Mouse (Mus musculus): Measurements from ENCODE around the gene Nudt1.
"Not testable (repeated sequence)": the region's sequence is repeated elsewhere in the genome, so short reads cannot be mapped to it uniquely, and the experiment has no call there.

Nudt1 gene

GRCm38 (mm10) chr5:140345244-140345643 is 23.8 kb downstream of the Nudt1 start:
- DNase-seq, result no peak

GRCm38 (mm10) chr5:140346050-140346449 is 24.6 kb downstream of the Nudt1 start:
- no peak for DNase-seq

- DNase-seq, result no peak
Measured at GRCm38 (mm10) chr5:140349882-140350281, 28.4 kb downstream of the Nudt1 start.

- peak; percentile 55 to 76 for DNase-seq
Measured at GRCm38 (mm10) chr5:140350731-140351497, 29.5 kb downstream of the Nudt1 start.

- peak in 1 of 2 experiments; percentile 42 for DNase-seq
Measured at GRCm38 (mm10) chr5:140352352-140352751, 30.9 kb downstream of the Nudt1 start.

- peak in 1 of 2 experiments; percentile 54 for DNase-seq
Measured at GRCm38 (mm10) chr5:140355934-140356333, 34.5 kb downstream of the Nudt1 start.

- no peak for DNase-seq
Measured at GRCm38 (mm10) chr5:140357466-140357865, 36.0 kb downstream of the Nudt1 start.

- DNase-seq, result peak; percentile 74 to 85
Measured at GRCm38 (mm10) chr5:140359930-140360674, 38.6 kb downstream of the Nudt1 start.

- DNase-seq, result peak; percentile 70 to 85
Measured at GRCm38 (mm10) chr5:140364415-140364814, 43.0 kb downstream of the Nudt1 start.

GRCm38 (mm10) chr5:140368126-140368525 is 46.7 kb downstream of the Nudt1 start:
- not testable (repeated sequence) for DNase-seq

- no peak for DNase-seq
Measured at GRCm38 (mm10) chr5:140368926-140369325, 47.5 kb downstream of the Nudt1 start.

- DNase-seq, result no peak
Measured at GRCm38 (mm10) chr5:140369466-140369865, 48.0 kb downstream of the Nudt1 start.

- peak; percentile 58 to 79 for DNase-seq
Measured at GRCm38 (mm10) chr5:140370446-140371254, 49.2 kb downstream of the Nudt1 start.

- DNase-seq, result no peak
Measured at GRCm38 (mm10) chr5:140371671-140372070, 50.2 kb downstream of the Nudt1 start.

- DNase-seq, result no peak
Measured at GRCm38 (mm10) chr5:140373711-140374110, 52.3 kb downstream of the Nudt1 start.

GRCm38 (mm10) chr5:140374226-140374625 is 52.8 kb downstream of the Nudt1 start:
- no peak for DNase-seq

- DNase-seq, result no peak
Measured at GRCm38 (mm10) chr5:140375249-140375829, 53.9 kb downstream of the Nudt1 start.

GRCm38 (mm10) chr5:140378121-140378853 is 56.8 kb downstream of the Nudt1 start:
- peak; percentile 72 to 80 for DNase-seq

- DNase-seq, result peak; percentile 51 to 60
Measured at GRCm38 (mm10) chr5:140379299-140379698, 57.8 kb downstream of the Nudt1 start.

- no peak for DNase-seq
Measured at GRCm38 (mm10) chr5:140381156-140381555, 59.7 kb downstream of the Nudt1 start.

GRCm38 (mm10) chr5:140382688-140383087 is 61.2 kb downstream of the Nudt1 start:
- DNase-seq, result no peak

- DNase-seq, result peak; percentile 50 to 78
Measured at GRCm38 (mm10) chr5:140383559-140383958, 62.1 kb downstream of the Nudt1 start.
